Mouse (Mus musculus) lung, postnatal 0 days (tissue): Measurements from ENCODE around the gene Aamp.

Experiments
- CTCF ChIP-seq: IDR thresholded peaks from 2 replicates; pipeline ENCODE4 v1.5.1; 2016; ENCODE audit warnings: antibody characterized with exemption, mild to moderate bottlenecking
- EP300 ChIP-seq: IDR thresholded peaks from 2 replicates; pipeline ENCODE4 v1.6.1; 2016; ENCODE audit warnings: antibody characterized with exemption, mild to moderate bottlenecking, control low read depth

DNA sequence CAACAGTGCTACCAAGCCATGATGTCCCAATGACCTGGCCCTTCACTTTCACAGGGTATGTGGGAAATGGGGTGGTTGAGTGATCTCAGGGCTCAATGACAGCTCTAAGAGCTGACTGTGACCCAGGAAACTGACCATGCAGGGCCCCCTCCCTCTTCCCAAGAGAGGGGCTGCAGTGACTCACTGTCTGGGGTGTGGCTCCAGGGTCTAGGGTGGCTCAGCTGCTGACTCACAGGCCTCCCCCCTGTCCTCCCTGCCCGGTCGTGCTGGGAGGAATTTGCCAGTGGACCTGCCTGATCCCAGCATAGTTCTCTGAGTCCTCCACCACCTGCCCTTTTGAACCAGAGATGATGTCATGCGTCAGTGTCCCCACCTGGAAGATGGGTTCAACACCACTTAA is 12.7 kb upstream of the Aamp start:
- TF ChIP-seq EP300 (peak; percentile 70), CTCF (no peak)
